Mouse (Mus musculus): Measurements from ENCODE around the gene Fosl1. TPM values are rescaled to one million over a fixed set of nuclear protein-coding genes. Genes with fewer than 3 reads are reported as not detected.

Gene Fosl1
- polyA plus RNA-seq, 1 experiment from 2014 or later: not detected

DNA sequence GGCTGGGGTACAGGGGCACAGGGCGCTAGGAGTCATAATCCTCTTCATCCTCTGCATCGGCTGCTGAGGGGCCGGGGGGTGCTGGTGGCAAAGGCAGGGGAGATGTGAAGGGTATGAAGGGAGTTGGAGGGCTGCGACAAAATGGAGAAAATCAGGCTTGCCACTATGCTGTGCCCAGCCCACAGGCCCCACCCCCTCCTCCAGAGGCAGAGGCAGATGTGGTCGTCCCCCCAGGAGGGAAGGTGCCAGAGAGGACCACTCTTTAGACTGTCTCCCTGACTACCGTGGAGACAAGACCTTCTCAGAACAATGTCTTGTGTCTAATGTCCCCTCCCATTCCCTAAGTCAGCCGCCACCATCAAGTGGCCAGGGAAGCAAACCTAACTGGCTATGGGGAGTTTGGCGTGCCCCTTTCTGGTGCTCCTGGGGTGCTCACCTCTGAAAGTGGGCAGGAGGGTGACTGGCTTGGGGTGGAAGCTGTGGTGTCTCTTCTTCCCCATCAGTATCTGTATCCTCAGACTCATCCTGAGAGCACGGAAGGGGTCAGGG is 24.4 kb upstream of the Fosl1 start:
- peaks cover 8% of the 10 kb centered on the region; the same call in 1 of the 2 replicates for H3K36me3 ChIP-seq (ENCODE audit: control insufficient read depth, insufficient read depth)
- ATAC-seq (ENCODE audit: low read depth): no peak
- WGBS (ENCODE audit: insufficient replicate concordance): 77% methylated on average over 9 of the region's 9 CpGs
- no peak overlapping the region for H3K4me2 ChIP-seq (ENCODE audit: low read depth, low read length)
- no peak overlapping the region for H3K4me3 ChIP-seq (ENCODE audit: low read depth, low read length)
- no peak overlapping the region for H3K9ac ChIP-seq (ENCODE audit: low read depth, low read length)
- no peaks in the 10 kb centered on the region for H3K27me3 ChIP-seq (ENCODE audit: control insufficient read depth, insufficient read depth, low read depth, low read length)
- peaks cover 23% of the 10 kb centered on the region for H3K4me1 ChIP-seq (ENCODE audit: control insufficient read depth, low read depth, low read length)
- no peaks in the 10 kb centered on the region for H3K9me3 ChIP-seq (replicated peaks; ENCODE audit: control insufficient read depth, low read length)
- no peak overlapping the region for H3K27ac ChIP-seq (ENCODE audit: low read length)

DNA sequence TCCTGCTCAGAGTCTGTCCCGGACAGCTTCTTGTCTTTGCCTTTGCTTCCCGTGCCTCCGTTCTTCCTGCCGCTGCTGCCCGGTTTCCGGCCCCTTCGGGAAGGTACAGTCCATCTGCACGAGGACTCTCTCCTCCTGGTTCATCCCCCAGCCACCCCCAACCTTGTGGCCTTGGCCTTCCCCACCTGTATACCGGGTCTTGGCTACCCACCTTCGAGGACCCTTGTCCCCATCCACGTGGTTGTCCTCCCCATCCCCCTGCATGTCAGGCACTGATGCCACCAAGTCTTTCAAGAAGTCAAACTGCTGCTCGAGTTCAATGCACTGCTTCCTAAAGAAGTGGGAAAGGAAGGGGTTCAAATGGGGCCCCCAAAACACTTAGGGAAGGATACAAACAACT is 23.8 kb upstream of the Fosl1 start:
- 61% methylated on average over 12 of the region's 12 CpGs for WGBS (ENCODE audit: insufficient replicate concordance)
- H3K36me3 ChIP-seq (ENCODE audit: control insufficient read depth, insufficient read depth): peaks cover 8% of the 10 kb centered on the region; the same call in 1 of the 2 replicates
- ATAC-seq (ENCODE audit: low read depth): no peak
- no peaks in the 10 kb centered on the region for H3K27me3 ChIP-seq (ENCODE audit: control insufficient read depth, insufficient read depth, low read depth, low read length)
- H3K4me1 ChIP-seq (ENCODE audit: control insufficient read depth, low read depth, low read length): peaks cover 23% of the 10 kb centered on the region
- H3K4me3 ChIP-seq (ENCODE audit: low read depth, low read length): peak overlapping the region; percentile 88
- peak overlapping the region; percentile 82 for H3K9ac ChIP-seq (ENCODE audit: low read depth, low read length)
- no peaks in the 10 kb centered on the region for H3K9me3 ChIP-seq (replicated peaks; ENCODE audit: control insufficient read depth, low read length)
- peak overlapping the region; percentile 90 for H3K4me2 ChIP-seq (ENCODE audit: low read depth, low read length)
- peak overlapping the region; percentile 90 for H3K27ac ChIP-seq (ENCODE audit: low read length)

DNA sequence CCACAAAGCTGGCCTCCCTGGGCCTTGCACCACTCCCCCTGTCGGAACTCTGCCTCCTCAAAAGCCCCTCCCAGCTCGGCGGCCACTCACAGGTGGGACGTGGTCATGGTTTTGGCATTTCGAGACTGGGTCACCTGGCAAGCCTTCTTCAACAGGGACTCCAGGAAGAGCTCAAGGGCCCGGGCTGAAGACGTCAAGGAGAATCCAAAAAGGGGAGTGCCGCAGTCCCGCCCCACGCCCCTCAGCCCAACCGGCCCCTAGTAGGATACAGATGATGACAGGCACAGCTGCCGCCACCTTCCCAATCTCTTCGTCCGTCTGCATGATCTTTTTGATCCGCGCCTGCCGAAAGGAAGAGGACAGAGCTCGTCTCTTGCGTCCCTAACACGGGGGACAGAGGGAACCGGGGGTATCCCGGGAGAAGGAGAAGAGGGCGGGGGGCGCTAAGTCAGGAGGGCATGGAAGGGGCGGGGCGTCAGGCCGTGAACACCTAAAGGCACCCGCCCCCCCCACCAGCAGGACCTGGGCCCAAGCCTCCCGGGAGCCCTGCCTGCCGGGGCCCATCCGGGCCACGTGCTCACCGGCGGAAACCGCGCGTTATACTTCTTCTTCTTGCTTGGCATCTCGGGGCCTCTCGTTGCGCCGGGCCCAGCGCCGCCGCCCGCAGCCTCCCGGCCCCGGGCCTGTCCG is 23.1 kb upstream of the Fosl1 start:
- H3K27ac ChIP-seq (ENCODE audit: low read length): peak overlapping the region; percentile 90
- H3K4me2 ChIP-seq (ENCODE audit: low read depth, low read length): peak overlapping the region; percentile 90
- H3K4me3 ChIP-seq (ENCODE audit: low read depth, low read length): peak overlapping the region; percentile 88
- ATAC-seq (ENCODE audit: low read depth): peak; percentile 53
- peaks cover 23% of the 10 kb centered on the region for H3K4me1 ChIP-seq (ENCODE audit: control insufficient read depth, low read depth, low read length)
- H3K36me3 ChIP-seq (ENCODE audit: control insufficient read depth, insufficient read depth): peaks cover 8% of the 10 kb centered on the region; the same call in 1 of the 2 replicates
- WGBS (ENCODE audit: insufficient replicate concordance): under 1% methylated on average over 47 of the region's 48 CpGs
- H3K27me3 ChIP-seq (ENCODE audit: control insufficient read depth, insufficient read depth, low read depth, low read length): no peaks in the 10 kb centered on the region
- peak overlapping the region; percentile 82 for H3K9ac ChIP-seq (ENCODE audit: low read depth, low read length)
- H3K9me3 ChIP-seq (replicated peaks; ENCODE audit: control insufficient read depth, low read length): no peaks in the 10 kb centered on the region

DNA sequence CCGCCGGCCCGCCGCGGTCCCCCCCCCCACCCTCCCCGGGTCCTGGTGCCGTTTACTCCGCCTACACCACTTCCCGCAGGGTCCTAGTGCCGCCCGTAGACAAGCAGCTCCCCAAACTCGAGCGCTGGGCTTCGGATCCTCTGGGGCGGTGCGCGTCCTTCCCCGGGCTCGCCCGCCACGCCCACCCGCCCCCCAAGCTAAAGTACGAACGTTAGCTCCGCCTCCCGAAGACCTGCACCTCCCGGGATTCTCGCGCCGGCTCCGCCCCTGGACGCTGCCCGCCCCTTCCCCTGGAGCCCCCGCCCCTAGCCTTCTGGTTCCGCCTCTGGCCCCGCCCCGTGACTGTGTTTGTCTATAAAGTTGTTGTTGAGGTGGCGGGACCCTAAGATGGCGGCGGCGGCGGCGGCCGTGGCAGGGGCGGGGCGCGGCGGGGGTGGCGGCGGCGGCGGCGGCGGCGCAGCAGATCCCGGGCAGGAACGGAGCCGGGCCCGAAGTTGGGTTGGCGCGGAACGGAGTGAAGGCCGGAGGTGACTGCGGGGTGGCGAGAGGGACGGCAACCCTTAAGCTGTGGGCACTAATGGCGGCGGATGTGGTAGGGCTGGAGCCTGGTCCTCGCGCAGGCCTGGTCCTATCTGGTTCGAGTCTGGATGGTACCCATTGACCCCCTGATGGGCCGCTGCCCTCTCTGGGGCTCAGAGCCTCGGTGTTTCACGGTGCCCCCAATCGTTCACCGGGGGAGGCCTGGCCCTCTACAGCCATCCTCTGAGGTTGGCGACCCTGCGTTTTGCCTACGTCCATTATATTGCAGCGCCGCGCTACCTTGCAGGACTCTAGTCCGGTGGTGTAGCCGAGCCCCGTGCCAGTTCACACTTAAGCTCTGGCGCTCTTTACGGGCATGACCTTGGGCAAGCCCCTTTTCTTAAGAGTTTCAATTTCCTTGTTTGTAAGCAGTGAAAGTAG is 22.3 kb upstream of the Fosl1 start, which contains the start of the genes Drap1 and AI837181:
Gene Drap1 (minus strand): TSS at position 198 of the 960 bp plus-strand sequence.
Gene AI837181 (plus strand): TSS at position 363 of the 960 bp plus-strand sequence.
- H3K36me3 ChIP-seq (ENCODE audit: control insufficient read depth, insufficient read depth): peaks cover 8% of the 10 kb centered on the region; the same call in 1 of the 2 replicates
- peaks cover 23% of the 10 kb centered on the region for H3K4me1 ChIP-seq (ENCODE audit: control insufficient read depth, low read depth, low read length)
- H3K4me3 ChIP-seq (ENCODE audit: low read depth, low read length): peak within 1 kb of the TSS; percentile 88
- under 1% methylated on average over 75 of the region's 87 CpGs for whole genome bisulfite sequencing (ENCODE audit: insufficient replicate concordance)
- peak within 1 kb of the TSS; percentile 90 for H3K4me2 ChIP-seq (ENCODE audit: low read depth, low read length)
- H3K27me3 ChIP-seq (ENCODE audit: control insufficient read depth, insufficient read depth, low read depth, low read length): no peaks in the 10 kb centered on the region
- peak within 1 kb of the TSS; percentile 90 for H3K27ac ChIP-seq (ENCODE audit: low read length)
- ATAC-seq (ENCODE audit: low read depth): peak; percentile 85
- no peaks in the 10 kb centered on the region for H3K9me3 ChIP-seq (replicated peaks; ENCODE audit: control insufficient read depth, low read length)
- H3K9ac ChIP-seq (ENCODE audit: low read depth, low read length): peak within 1 kb of the TSS; percentile 93

DNA sequence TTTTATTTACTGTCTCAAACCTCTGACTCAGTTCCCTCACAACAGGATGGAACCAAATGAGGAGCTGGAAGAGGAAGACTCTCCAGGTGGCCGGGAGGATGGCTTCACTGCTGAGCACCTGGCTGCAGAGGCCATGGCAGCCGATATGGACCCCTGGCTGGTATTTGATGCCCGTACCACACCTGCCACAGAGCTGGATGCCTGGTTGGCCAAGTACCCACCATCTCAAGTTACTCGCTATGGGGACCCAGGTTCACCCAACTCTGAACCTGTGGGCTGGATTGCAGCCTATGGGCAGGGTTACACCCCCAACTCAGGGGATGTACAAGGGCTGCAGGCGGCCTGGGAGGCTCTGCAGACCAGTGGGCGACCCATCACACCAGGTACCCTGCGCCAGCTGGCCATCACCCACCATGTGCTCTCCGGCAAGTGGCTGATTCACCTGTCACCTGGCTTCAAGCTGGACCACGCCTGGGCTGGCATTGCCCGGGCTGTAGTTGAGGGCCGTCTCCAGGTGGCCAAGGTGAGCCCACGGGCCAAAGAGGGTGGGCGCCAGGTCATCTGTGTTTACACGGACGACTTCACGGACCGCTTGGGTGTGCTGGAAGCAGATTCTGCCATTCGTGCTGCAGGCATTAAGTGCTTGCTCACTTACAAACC is 21.3 kb upstream of the Fosl1 start:
- Histone ChIP-seq H3K36me3 (ENCODE audit: control insufficient read depth, insufficient read depth) (peaks cover 4% of the 10 kb centered on the region; the same call in 1 of the 2 replicates), H3K4me1 (ENCODE audit: control insufficient read depth, low read depth, low read length) (peaks cover 23% of the 10 kb centered on the region), H3K9ac (ENCODE audit: low read depth, low read length) (peak overlapping the region; percentile 93), H3K27me3 (ENCODE audit: control insufficient read depth, insufficient read depth, low read depth, low read length) (no peaks in the 10 kb centered on the region), H3K4me2 (ENCODE audit: low read depth, low read length) (peak overlapping the region; percentile 82), H3K27ac (ENCODE audit: low read length) (peak overlapping the region; percentile 85), H3K4me3 (ENCODE audit: low read depth, low read length) (peak overlapping the region; percentile 88), H3K9me3 (replicated peaks; ENCODE audit: control insufficient read depth, low read length) (no peaks in the 10 kb centered on the region)
- no peak for ATAC-seq (ENCODE audit: low read depth)
- 73% methylated on average over 18 of the region's 18 CpGs for WGBS (ENCODE audit: insufficient replicate concordance)

DNA sequence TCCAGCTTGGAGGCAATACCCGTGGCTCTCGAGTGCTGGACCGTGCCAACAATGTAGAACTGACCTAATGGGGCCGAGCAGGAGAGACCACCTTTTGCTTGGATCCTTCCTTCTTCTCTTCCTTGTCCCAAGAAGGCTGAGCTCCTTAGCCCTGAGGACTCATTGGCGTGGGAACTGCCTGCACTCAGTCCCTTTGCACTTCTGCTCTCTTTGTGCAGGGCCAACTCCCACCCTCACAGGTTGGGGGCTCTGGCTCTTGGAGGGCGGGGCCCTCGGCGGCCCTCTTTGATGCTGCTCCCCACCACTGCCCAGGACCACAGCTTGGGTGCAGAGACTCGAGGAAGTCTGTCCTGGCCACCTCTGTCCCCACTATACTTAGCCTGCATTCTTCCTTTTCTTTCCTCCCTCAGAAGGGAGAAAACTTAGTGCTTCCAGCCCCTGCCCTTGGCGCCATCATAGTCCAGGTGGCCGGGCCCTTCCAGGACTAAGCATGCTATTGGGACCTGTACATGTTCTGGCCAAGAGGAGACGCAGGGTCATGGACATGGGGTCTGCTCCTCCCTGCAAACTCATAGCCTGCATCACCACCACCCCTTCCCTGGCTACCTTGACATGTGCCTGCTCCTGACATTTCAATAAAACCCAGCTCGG is 20.6 kb upstream of the Fosl1 start:
- Histone ChIP-seq H3K27ac (ENCODE audit: low read length) (no peak overlapping the region), H3K9me3 (replicated peaks; ENCODE audit: control insufficient read depth, low read length) (no peaks in the 10 kb centered on the region), H3K4me2 (ENCODE audit: low read depth, low read length) (no peak overlapping the region), H3K9ac (ENCODE audit: low read depth, low read length) (no peak overlapping the region), H3K36me3 (ENCODE audit: control insufficient read depth, insufficient read depth) (peaks cover 4% of the 10 kb centered on the region; the same call in 1 of the 2 replicates), H3K4me1 (ENCODE audit: control insufficient read depth, low read depth, low read length) (peaks cover 23% of the 10 kb centered on the region), H3K4me3 (ENCODE audit: low read depth, low read length) (no peak overlapping the region), H3K27me3 (ENCODE audit: control insufficient read depth, insufficient read depth, low read depth, low read length) (no peaks in the 10 kb centered on the region)
- no peak for ATAC-seq (ENCODE audit: low read depth)
- 79% methylated on average over 13 of the region's 13 CpGs for WGBS (ENCODE audit: insufficient replicate concordance)

DNA sequence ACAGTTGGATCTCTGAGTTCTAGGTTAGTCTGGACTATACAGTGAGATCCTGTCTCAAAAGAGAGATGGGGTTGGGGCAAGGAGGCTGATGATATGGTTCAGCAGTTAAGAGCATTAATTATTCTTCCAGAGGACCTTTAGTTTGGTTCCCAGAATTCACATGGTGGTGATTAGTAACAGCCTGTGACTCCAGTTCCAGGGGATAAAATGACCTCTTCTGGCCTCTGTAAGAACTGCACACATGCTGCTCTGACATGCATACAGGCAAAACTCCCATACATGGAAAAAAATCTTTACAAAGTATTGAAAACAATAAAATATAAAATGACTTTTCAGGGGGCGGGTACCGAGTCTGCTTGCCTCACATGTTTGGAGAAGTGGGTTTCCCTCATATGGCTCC is 19.3 kb upstream of the Fosl1 start:
- peaks cover 4% of the 10 kb centered on the region; the same call in 1 of the 2 replicates for H3K36me3 ChIP-seq (ENCODE audit: control insufficient read depth, insufficient read depth)
- no peak for ATAC-seq (ENCODE audit: low read depth)
- H3K9ac ChIP-seq (ENCODE audit: low read depth, low read length): no peak overlapping the region
- H3K4me3 ChIP-seq (ENCODE audit: low read depth, low read length): no peak overlapping the region
- H3K4me1 ChIP-seq (ENCODE audit: control insufficient read depth, low read depth, low read length): peaks cover 26% of the 10 kb centered on the region
- no peaks in the 10 kb centered on the region for H3K9me3 ChIP-seq (replicated peaks; ENCODE audit: control insufficient read depth, low read length)
- no peak overlapping the region for H3K27ac ChIP-seq (ENCODE audit: low read length)
- H3K4me2 ChIP-seq (ENCODE audit: low read depth, low read length): no peak overlapping the region
- 72% methylated on average over 2 of the region's 2 CpGs for WGBS (ENCODE audit: insufficient replicate concordance)
- no peaks in the 10 kb centered on the region for H3K27me3 ChIP-seq (ENCODE audit: control insufficient read depth, insufficient read depth, low read depth, low read length)

DNA sequence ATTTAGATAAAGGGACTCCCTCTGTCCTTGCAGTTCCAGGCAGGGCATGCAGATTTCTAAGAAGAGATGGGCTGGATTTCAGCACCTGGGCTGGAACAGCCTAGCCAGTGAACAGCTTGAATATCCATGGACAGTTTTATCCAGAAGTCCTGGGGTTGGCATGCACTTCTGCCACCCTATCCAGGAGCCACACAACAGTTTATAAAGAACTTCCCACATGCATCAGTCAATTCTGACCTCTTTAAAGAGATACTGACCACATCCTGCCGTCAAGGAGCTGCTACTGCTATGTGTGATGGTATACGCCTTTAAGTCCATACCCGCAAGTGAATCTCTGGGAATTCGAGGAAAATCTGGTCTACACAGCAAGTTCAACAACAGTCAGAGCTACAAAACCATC is 18.1 kb upstream of the Fosl1 start:
- Histone ChIP-seq H3K4me1 (ENCODE audit: control insufficient read depth, low read depth, low read length) (peaks cover 21% of the 10 kb centered on the region), H3K27ac (ENCODE audit: low read length) (no peak overlapping the region), H3K9me3 (replicated peaks; ENCODE audit: control insufficient read depth, low read length) (no peaks in the 10 kb centered on the region), H3K4me3 (ENCODE audit: low read depth, low read length) (no peak overlapping the region), H3K27me3 (ENCODE audit: control insufficient read depth, insufficient read depth, low read depth, low read length) (no peaks in the 10 kb centered on the region), H3K36me3 (ENCODE audit: control insufficient read depth, insufficient read depth) (peaks cover 4% of the 10 kb centered on the region; the same call in 1 of the 2 replicates), H3K4me2 (ENCODE audit: low read depth, low read length) (no peak overlapping the region), H3K9ac (ENCODE audit: low read depth, low read length) (no peak overlapping the region)
- WGBS (ENCODE audit: insufficient replicate concordance): 59% methylated on average over 4 of the region's 4 CpGs
- no peak for ATAC-seq (ENCODE audit: low read depth)

Measured in liver, embryonic 16.5 days (tissue).